Mouse (Mus musculus): ENCODE results near the gene Crcp. TPM values are rescaled to one million over a fixed set of nuclear protein-coding genes. Genes with fewer than 3 reads are reported as not detected.
A peak's percentile ranks its signal among the peaks of the same experiment; 100 is the strongest.

Gene Crcp
- total RNA-seq, 4 experiments from 2014 or later: 11.5 to 16.1 (median 14.5) TPM

DNA sequence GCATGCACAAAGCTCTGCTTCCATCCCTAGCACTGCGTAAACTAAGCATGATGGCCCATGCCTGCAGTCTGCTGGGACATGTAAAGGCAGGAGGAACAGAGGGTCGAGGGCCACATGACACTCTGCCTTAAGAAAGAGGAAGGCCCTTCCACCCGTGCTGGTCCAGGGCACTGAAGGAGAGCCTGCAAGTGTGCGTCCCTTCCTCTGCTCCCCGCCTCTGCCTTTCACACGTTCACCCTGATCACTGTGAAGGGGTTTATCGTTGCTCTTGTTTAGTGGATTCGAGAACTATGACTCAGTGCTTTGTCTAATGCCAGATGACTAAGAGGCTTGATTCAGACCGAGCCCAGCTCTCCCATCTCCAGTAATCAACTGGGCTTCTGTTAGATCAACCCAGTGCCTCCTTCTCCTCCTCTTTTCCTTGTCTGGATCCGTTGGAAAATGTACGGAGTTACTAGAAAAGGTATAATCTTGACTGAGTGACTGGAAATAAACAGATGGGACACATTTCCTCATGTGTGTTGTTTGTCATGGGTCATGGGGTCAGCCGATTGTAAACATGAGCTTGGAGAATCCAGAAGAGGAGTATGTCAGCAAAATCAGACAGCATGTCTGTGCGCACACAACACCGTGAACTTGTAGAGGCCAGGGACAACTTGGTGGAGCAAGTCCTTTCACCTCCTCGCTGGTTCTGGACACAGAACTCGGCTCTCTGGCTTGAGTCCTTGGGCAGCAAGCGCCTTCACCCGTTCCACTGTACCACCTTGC is 60.7 kb downstream of the Crcp start:
- DNase-seq (ENCODE audit: low spot score): peak; percentile 44

- no peak for DNase-seq (ENCODE audit: low spot score)
These were observed 67.7 kb downstream of the Crcp start for GRCm38 (mm10) chr5:130096754-130097153.

- no peak for DNase-seq (ENCODE audit: low spot score)
These were observed 68.7 kb downstream of the Crcp start for GRCm38 (mm10) chr5:130097837-130098236.

DNA sequence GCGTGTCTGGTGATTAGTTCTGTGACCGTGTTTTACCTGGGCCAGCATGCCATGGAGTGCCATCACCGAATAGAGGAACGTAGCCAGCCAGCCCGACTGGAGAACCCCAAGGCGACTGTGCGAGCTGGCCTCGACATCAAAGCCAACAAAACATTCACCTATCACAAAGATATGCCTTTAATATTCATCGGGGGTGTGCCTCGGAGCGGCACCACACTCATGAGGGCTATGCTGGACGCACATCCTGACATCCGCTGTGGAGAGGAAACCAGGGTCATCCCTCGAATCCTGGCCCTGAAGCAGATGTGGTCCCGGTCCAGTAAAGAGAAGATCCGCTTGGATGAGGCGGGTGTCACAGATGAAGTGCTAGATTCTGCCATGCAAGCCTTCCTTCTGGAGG is 72.6 kb downstream of the Crcp start:
- no peak for DNase-seq (ENCODE audit: low spot score)

DNA sequence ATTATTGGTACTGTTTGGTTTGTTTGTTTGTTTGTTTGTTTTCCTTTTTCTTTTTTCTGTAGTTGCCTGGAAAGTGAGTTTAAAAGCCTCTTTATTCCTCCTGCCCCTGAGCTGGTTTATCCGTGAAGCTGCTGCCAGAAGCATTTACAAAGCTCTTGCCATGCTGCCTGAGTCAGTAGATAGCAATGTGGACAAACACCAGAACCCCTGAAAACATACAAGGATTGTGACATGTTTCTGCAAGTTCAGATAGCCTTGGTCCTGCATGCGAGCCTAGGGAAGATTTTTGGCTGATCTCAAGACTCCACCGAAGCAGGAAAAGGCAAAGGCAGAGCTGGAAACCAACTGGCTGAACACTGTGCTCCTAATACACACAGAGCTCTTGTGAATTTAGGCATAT is 80.3 kb downstream of the Crcp start:
- no peak for DNase-seq (ENCODE audit: low spot score)

Other genes with a start within 250 kb of the Crcp start
- gene Psph, start 241.8 kb upstream of the Crcp start, total RNA-seq (2022): 1 to 10 TPM; 8.0 to 10.0 (median 8.6) TPM
- gene Sumf2, start 182.3 kb upstream of the Crcp start, total RNA-seq (2022): 10 to 100 TPM in 2 of 4 experiments, 1 to 10 TPM in 2; 5.9 to 11.7 (median 10.7) TPM
- 1,000 to 10,000 TPM; 1,037 to 1,147 (median 1,095) TPM for gene Chchd2, start 141.8 kb upstream of the Crcp start, total RNA-seq (2022)
- under 1 TPM; 0.19 to 0.47 (median 0.39) TPM for gene Zbed5, start 133.6 kb upstream of the Crcp start, total RNA-seq (2022)
- gene Phkg1, start 130.7 kb upstream of the Crcp start, total RNA-seq (2022): 10 to 100 TPM; 14.9 to 25.5 (median 21.2) TPM
- 1 to 10 TPM in 2 of 4 experiments, under 1 TPM in 2; 0.47 to 1.7 (median 1.0) TPM for gene Nupr1l, start 120.8 kb upstream of the Crcp start, total RNA-seq (2022)
- 10 to 100 TPM; 14.7 to 18.3 (median 17.0) TPM for gene Vkorc1l1, start 87.3 kb upstream of the Crcp start, total RNA-seq (2022)
- gene Gusb, start 26.2 kb upstream of the Crcp start, total RNA-seq (2022): 10 to 100 TPM; 11.7 to 14.2 (median 12.8) TPM
- 1 to 10 TPM; 3.0 to 7.1 (median 6.3) TPM for gene Asl, start within 50 bp of the Crcp start, total RNA-seq (2022)
- gene Tpst1, start 44.0 kb downstream of the Crcp start, total RNA-seq (2022): 10 to 100 TPM in 1 of 4 experiments, 1 to 10 TPM in 3; 8.2 to 10.6 (median 9.3) TPM
- 1 to 10 TPM; 2.1 to 3.6 (median 3.1) TPM for gene Kctd7, start 115.6 kb downstream of the Crcp start, total RNA-seq (2022)
- gene Rabgef1, start 142.5 kb downstream of the Crcp start, total RNA-seq (2022): 10 to 100 TPM; 20.6 to 24.3 (median 22.0) TPM
- 10 to 100 TPM; 38.1 to 48.4 (median 46.1) TPM for gene Tmem248, start 187.8 kb downstream of the Crcp start, total RNA-seq (2022)
- 10 to 100 TPM; 50.7 to 62.6 (median 55.7) TPM for gene Sbds, start 226.2 kb downstream of the Crcp start, total RNA-seq (2022)
- gene Tyw1, start 226.3 kb downstream of the Crcp start, total RNA-seq (2022): 1 to 10 TPM; 6.9 to 8.4 (median 7.8) TPM